Mouse (Mus musculus) colon, adult 2 months (tissue): ENCODE measurements around the gene Tnn. TPM values are rescaled to one million over a fixed set of nuclear protein-coding genes. Genes with fewer than 3 reads are reported as not detected.

Source experiments
- polyA plus RNA-seq: library from polyadenylated mRNA; depleted of rRNA; stranded (reverse); fragments of >200 nt; gene quantifications from 2 replicates; pipeline ENCODE4 v1.2.3, GENCODE M21; 2012; rRNA removed

Tnn gene
- 0.13 and 0.14 TPM in 2 replicates for polyA plus RNA-seq

GRCm38 (mm10) chr1:160153480-160153879 lies at the start of gene Tnn:
TSS of gene Tnn (minus strand) at chr1:160153580.

GRCm38 (mm10) chr1:160194529-160195336 lies 41.4 kb upstream of the Tnn start, which contains the start of gene Mrps14:
TSS of gene Mrps14 (plus strand) at chr1:160195215.

GRCm38 (mm10) chr1:160044237-160045021 lies 109.0 kb downstream of the Tnn start, which contains the start of gene 4930523C07Rik:
TSS of gene 4930523C07Rik (plus strand) at chr1:160044382.

Other genes starting within 250 kb of the Tnn start
- 7.5 and 15.1 TPM in 2 replicates for gene 4930523C07Rik, start 109.2 kb downstream of the Tnn start, polyA plus RNA-seq
- 11.8 and 21.2 TPM in 2 replicates for gene Mrps14, start 41.6 kb upstream of the Tnn start, polyA plus RNA-seq
- 4.4 and 5.4 TPM in 2 replicates for gene Cacybp, start 59.3 kb upstream of the Tnn start, polyA plus RNA-seq